In the genomic region with DNA sequence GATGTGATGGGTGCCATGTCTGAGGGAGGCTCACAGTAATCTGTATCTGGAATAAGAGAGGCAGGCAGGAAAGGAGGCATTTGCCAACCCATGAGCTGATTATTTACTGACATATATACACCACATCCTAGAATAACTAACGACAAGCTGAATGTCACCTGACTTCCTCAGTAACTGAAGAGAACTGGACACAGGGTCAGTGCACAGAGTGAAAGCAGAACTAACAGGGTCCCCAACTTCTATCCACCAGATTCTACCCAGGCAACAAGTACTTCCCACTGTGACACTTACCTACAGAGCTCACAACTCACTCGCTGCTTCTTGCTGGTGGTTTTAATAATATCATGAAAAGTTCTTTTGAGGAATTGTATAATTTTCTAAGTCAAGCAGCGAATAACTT, we compare ENCODE assay signal across 30 mouse cellular contexts. TPM values are rescaled to one million over a fixed set of nuclear protein-coding genes. Genes with fewer than 3 reads are reported as not detected.
A peak's percentile ranks its signal among the peaks of the same experiment; 100 is the strongest.
DNase-seq lines count a peak whose midpoint lies in the region; ATAC-seq and TF ChIP-seq lines count a peak whose summit lies in the region.
"Had no signal": no experiment of that assay in that cellular context is flagged by ENCODE, and none has a peak within 500 bp of the region (broad histone marks: within the 10 kb centered on the region; RNA-seq: fewer than 3 reads in every experiment).

No protein-coding gene starts in this region.

- no peak for TF ChIP-seq CTCF in bone marrow macrophage, adult 2 months (IDR thresholded peaks at IDR 0.05; ENCODE audit: low read depth, low read length)
- TF ChIP-seq CTCF in thymus, adult 2 months (IDR thresholded peaks at IDR 0.05; ENCODE audit: borderline replicate concordance, control insufficient read depth, extremely low read depth, insufficient read depth, low read length, poor library complexity): no peak
- no peak for TF ChIP-seq CTCF in left cerebral cortex, adult 2 months (IDR thresholded peaks at IDR 0.05)

- DNase-seq in liver, embryonic 13.5 days: no peak
- no peak for DNase-seq in liver
- DNase-seq in splenic B cell, adult 2 months (ENCODE audit: low read depth, low spot score): peak; percentile 61
- DNase-seq in thymus, adult 2 months: no peak
- DNase-seq in cerebellum, adult 18-20 months: no peak
- DNase-seq in left cerebral cortex, adult 2 months (ENCODE audit: extremely low spot score in 1 of 2, low spot score in 2 of 2): no peak
- DNase-seq: adrenal gland, adult 2 months; adrenal gland, postnatal 36 days; cerebellum, adult 8-10 months; cerebellum, postnatal 25 days; heart, postnatal 10 days; kidney, adult 18-20 months; kidney, postnatal 25 days; lung, adult 2 months; lung, postnatal 10 days; retina, postnatal 1 day; right cerebral cortex, postnatal 14 days; thymus, postnatal 25 days had no signal

- ATAC-seq in liver, embryonic 13.5 days (ENCODE audit: low read depth): 0 out of 2 replicates have a peak, but pooled peaks have one; percentile 26
- ATAC-seq in megakaryocyte, adult 5-6 weeks (ENCODE audit: poor library complexity, severe bottlenecking): peak; percentile 93
- ATAC-seq: forebrain, embryonic 13.5 days; inflammation-experienced regulatory T-cells, adult 6 months had no signal

- 46% methylated on average over 3 of the region's 3 CpGs for WGBS in liver, embryonic 13.5 days (ENCODE audit: insufficient replicate concordance)
- WGBS in thymus, adult 2 months: 67% methylated on average over 3 of the region's 3 CpGs

- H3K27me3 ChIP-seq in liver, embryonic 13.5 days: no peaks in the 10 kb centered on the region
- no peaks in the 10 kb centered on the region for H3K27me3 ChIP-seq in splenic B cell, adult 2 months (ENCODE audit: control insufficient read depth, insufficient read depth, low read length, poor library complexity, severe bottlenecking)
- H3K27me3 ChIP-seq in thymus, adult 2 months (ENCODE audit: control insufficient read depth, insufficient read depth, low read length): no peaks in the 10 kb centered on the region
- H3K27me3 ChIP-seq: forebrain, embryonic 13.5 days; heart, embryonic 13.5 days; hindbrain, embryonic 15.5 days; kidney, embryonic 15.5 days; limb, embryonic 15.5 days; midbrain, embryonic 12.5 days; neural tube, embryonic 13.5 days had no signal

- no peaks in the 10 kb centered on the region for H3K36me3 ChIP-seq in liver, embryonic 13.5 days
- no peaks in the 10 kb centered on the region for H3K36me3 ChIP-seq in splenic B cell, adult 2 months (ENCODE audit: control insufficient read depth, insufficient read depth, low read length, poor library complexity, severe bottlenecking)
- no peaks in the 10 kb centered on the region for H3K36me3 ChIP-seq in thymus, adult 2 months (ENCODE audit: control insufficient read depth, insufficient read depth, low read length)
- H3K36me3 ChIP-seq: heart, embryonic 13.5 days; hindbrain, embryonic 15.5 days; kidney, embryonic 15.5 days; limb, embryonic 15.5 days; midbrain, embryonic 12.5 days; neural tube, embryonic 13.5 days had no signal

- TF ChIP-seq POLR2A in bone marrow macrophage, adult 2 months (IDR thresholded peaks at IDR 0.05; ENCODE audit: borderline replicate concordance, low read depth, low read length): no peak
- TF ChIP-seq POLR2A in thymus, adult 2 months (IDR thresholded peaks at IDR 0.05; ENCODE audit: control insufficient read depth, extremely low read depth, insufficient read depth, low read length, poor library complexity): no peak

- H3K4me3 ChIP-seq in liver, embryonic 13.5 days (replicated peaks): no peak overlapping the region
- H3K4me3 ChIP-seq in bone marrow macrophage, adult 2 months (ENCODE audit: insufficient read depth, low read length): no peak overlapping the region; the same call in 1 of the 2 replicates
- no peak overlapping the region for H3K4me3 ChIP-seq in thymus, adult 2 months (ENCODE audit: control insufficient read depth, insufficient read depth, low read length)
- H3K4me3 ChIP-seq in left cerebral cortex, adult 2 months: no peak overlapping the region
- H3K4me3 ChIP-seq: forebrain, embryonic 13.5 days; heart, embryonic 13.5 days; hindbrain, embryonic 10.5 days; hindbrain, embryonic 15.5 days; kidney, embryonic 15.5 days; limb, embryonic 10.5 days; limb, embryonic 15.5 days; midbrain, embryonic 12.5 days; neural tube, embryonic 13.5 days had no signal

- intact Hi-C loops in left cerebral cortex, adult 2 months (cut with DNase I): no loop called here

- H3K9me3 ChIP-seq in liver, embryonic 13.5 days (replicated peaks): no peaks in the 10 kb centered on the region
- H3K9me3 ChIP-seq: forebrain, embryonic 13.5 days; heart, embryonic 13.5 days; hindbrain, embryonic 10.5 days; hindbrain, embryonic 15.5 days; kidney, embryonic 15.5 days; limb, embryonic 10.5 days; limb, embryonic 15.5 days; midbrain, embryonic 12.5 days; neural tube, embryonic 13.5 days had no signal

- H3K27ac ChIP-seq in liver, embryonic 13.5 days: no peak overlapping the region
- peak overlapping the region; percentile 37 for H3K27ac ChIP-seq in bone marrow macrophage, adult 2 months (ENCODE audit: insufficient read depth, low read depth, low read length)
- no peak overlapping the region for H3K27ac ChIP-seq in thymus, adult 2 months (ENCODE audit: control insufficient read depth, insufficient read depth, low read length)
- H3K27ac ChIP-seq in left cerebral cortex, adult 2 months: no peak overlapping the region
- H3K27ac ChIP-seq: forebrain, embryonic 13.5 days; heart, embryonic 13.5 days; hindbrain, embryonic 10.5 days; hindbrain, embryonic 15.5 days; limb, embryonic 10.5 days; limb, embryonic 15.5 days; midbrain, embryonic 12.5 days; neural tube, embryonic 13.5 days had no signal

- no peak overlapping the region for H3K4me2 ChIP-seq in liver, embryonic 13.5 days
- H3K4me2 ChIP-seq: forebrain, embryonic 13.5 days; heart, embryonic 13.5 days; hindbrain, embryonic 15.5 days; kidney, embryonic 15.5 days; limb, embryonic 15.5 days; midbrain, embryonic 12.5 days; neural tube, embryonic 13.5 days had no signal

- no peak overlapping the region for H3K9ac ChIP-seq in liver, embryonic 13.5 days
- H3K9ac ChIP-seq: forebrain, embryonic 13.5 days; heart, embryonic 13.5 days; hindbrain, embryonic 15.5 days; kidney, embryonic 15.5 days; limb, embryonic 15.5 days; midbrain, embryonic 12.5 days; neural tube, embryonic 13.5 days had no signal

- peaks cover 38% of the 10 kb centered on the region for H3K4me1 ChIP-seq in liver, embryonic 13.5 days (replicated peaks)
- peaks cover 9% of the 10 kb centered on the region for H3K4me1 ChIP-seq in bone marrow macrophage, adult 2 months (ENCODE audit: control insufficient read depth, insufficient read depth, low read length)
- H3K4me1 ChIP-seq in thymus, adult 2 months (replicated peaks; ENCODE audit: control insufficient read depth, insufficient read depth, low read length): no peaks in the 10 kb centered on the region

RNA-seq across cellular contexts. Expression of a gene that starts 15.3 kb away (rescaled TPM):
- polyA plus RNA-seq in liver, embryonic 13.5 days (2015; fragmentation: Nextera tagmentation; extraction: Ambion mirVana): 4.9 and 7.2 TPM in 2 replicates
- 19.4 and 28.1 TPM in 2 replicates for polyA plus RNA-seq in bone marrow macrophage, adult 2 months (2012; ENCODE audit: insufficient read depth, insufficient read length, missing spikeins)
- total RNA-seq in megakaryocyte, adult 5-6 weeks (2015): 28.3 and 29.8 TPM in 2 replicates
- 17.3 and 36.5 TPM in 2 replicates for total RNA-seq in megakaryocyte, adult 5-6 weeks (2017)
- 28.6 and 31.9 TPM in 2 replicates for polyA plus RNA-seq in thymus, adult 2 months (2012; rRNA removed)
- total RNA-seq in left cerebral cortex, adult 2 months (2021): 10 to 100 TPM; 46.2 to 56.4 TPM
